Mouse (Mus musculus): ENCODE results near the gene Bloc1s5.

DNA sequence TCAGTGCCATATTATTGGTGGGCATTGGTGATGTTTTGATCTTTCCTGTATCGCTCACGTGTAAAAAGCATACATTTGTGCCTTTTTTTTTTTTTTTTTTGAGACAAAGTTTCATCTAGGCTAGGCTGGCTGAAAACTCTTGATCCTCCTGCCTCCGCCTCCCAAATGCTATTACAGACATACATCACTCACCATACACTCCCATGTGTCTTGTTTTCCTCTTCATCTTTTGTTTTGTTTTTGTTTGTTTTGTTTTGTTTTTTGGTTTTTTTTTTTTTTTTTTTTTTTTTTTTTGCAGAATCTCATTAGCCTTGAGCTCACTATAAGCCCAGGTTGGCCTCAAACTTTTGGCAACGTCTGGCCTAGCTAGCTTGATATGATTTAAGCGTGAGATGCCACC, 47.6 kb downstream of the Bloc1s5 start:
- TF ChIP-seq CTCF (conservative IDR thresholded peaks at IDR 0.05; ENCODE audit: insufficient read depth, insufficient read length, low read depth, low read length): no peak
- TF ChIP-seq POLR2A (IDR thresholded peaks at IDR 0.05; ENCODE audit: low read depth, low read length): no peak

All from kidney, adult 2 months (tissue).